Mouse (Mus musculus): ENCODE data around the gene Tfcp2.

DNA sequence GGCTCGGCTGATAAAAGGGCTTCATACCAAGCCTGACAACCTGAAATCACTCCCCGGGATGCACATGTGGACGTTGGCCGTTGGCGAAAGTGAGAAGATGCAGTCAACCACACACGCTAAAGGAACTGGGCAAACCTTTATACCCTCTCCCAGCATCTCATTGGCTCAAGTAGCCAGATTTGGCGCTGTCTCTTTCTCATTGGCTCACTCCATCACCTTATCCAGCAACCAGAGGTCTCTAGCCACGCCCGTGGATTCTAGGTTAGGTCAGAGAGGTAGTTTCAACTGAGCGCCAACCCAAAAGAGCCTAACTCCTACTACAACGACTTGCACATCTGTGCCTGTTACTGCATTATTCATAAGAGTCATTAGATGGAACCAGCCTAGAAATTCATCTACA lies 99.3 kb downstream of the Tfcp2 start:
- TF ChIP-seq POLR2A (IDR thresholded peaks at IDR 0.05; ENCODE audit: low read depth, low read length): no peak
- TF ChIP-seq CTCF (IDR thresholded peaks at IDR 0.05; ENCODE audit: extremely low read depth, insufficient read length, insufficient replicate concordance, low read depth, low read length): no peak

Data from small intestine, adult 2 months (tissue).